Mouse (Mus musculus) embryonic facial prominence, embryonic 12.5 days (tissue): ENCODE results near the gene Setd5. TPM values are rescaled to one million over a fixed set of nuclear protein-coding genes. Genes with fewer than 3 reads are reported as not detected.

Source experiments
- polyA plus RNA-seq: library from polyadenylated mRNA; unstranded; fragments of >200 nt; fragmentation: Nextera tagmentation; extraction: Ambion mirVana; gene quantifications from 2 replicates; pipeline ENCODE4 v1.2.1, GENCODE M21; 2016

The Setd5 gene
- polyA plus RNA-seq, 1 experiment from 2014 or later: 77.6 TPM

Other genes with a start within 250 kb of the Setd5 start
- 8.9 and 9.0 TPM in 2 replicates for gene Srgap3, start 130.1 kb upstream of the Setd5 start, polyA plus RNA-seq
- 50.8 and 52.6 TPM in 2 replicates for gene Thumpd3, start 31.1 kb upstream of the Setd5 start, polyA plus RNA-seq
- gene Lhfpl4, start 118.0 kb downstream of the Setd5 start, polyA plus RNA-seq: 3.8 and 6.6 TPM in 2 replicates
- 46.5 and 47.7 TPM in 2 replicates for gene Mtmr14, start 160.5 kb downstream of the Setd5 start, polyA plus RNA-seq
- gene Cpne9, start 204.9 kb downstream of the Setd5 start, polyA plus RNA-seq: 0.05 and 0.14 TPM in 2 replicates
- 28.2 and 28.9 TPM in 2 replicates for gene Brpf1, start 229.8 kb downstream of the Setd5 start, polyA plus RNA-seq
- gene Ogg1, start 249.6 kb downstream of the Setd5 start, polyA plus RNA-seq: 14.1 and 14.7 TPM in 2 replicates